Comparison of ENCODE assay signal across 10 mouse cellular contexts in the genomic region with DNA sequence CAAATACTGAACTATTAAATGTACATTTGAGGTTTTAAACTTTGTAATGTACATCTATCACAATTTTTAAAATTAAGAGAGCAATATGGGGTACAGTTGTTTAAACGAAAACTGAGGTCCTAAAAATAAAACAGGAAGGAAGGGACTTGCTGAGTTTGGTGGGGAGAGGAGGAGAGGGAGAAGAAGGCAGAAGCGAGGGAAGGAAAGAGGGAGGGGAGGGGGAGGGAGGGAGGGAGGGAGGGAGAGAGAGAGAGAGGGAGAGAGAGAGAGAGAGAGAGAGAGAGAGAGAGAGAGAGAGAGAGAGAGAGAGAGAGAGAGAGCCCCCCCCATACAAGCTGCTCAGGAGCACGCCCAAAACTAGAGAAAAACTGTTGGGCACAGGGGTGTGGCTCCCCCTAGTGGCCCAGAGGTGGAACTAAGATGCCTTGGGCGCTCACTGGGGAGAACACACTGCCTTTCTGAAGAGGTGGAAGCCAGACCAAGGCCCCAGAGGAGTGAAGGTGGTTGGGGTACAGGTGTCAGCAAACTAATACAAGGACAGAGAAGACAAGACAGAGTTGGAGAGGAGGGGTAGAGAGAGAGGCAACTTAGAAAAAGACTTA. TPM values are rescaled to one million over a fixed set of nuclear protein-coding genes. Genes with fewer than 3 reads are reported as not detected.
DNase-seq lines count a peak whose midpoint lies in the region; ATAC-seq and TF ChIP-seq lines count a peak whose summit lies in the region.
"Had no signal": no experiment of that assay in that cellular context is flagged by ENCODE, and none has a peak within 500 bp of the region (broad histone marks: within the 10 kb centered on the region; RNA-seq: fewer than 3 reads in every experiment).

No protein-coding gene starts in this region.

- intact Hi-C loops in heart, postnatal 10 days (cut with DNase I) = loop anchor here (2.0 to 5.0 kb wide), 2 partner anchors 336 to 454 kb away; no protein-coding TSS in a partner anchor

- no peak overlapping the region for H3K4me3 ChIP-seq in kidney, adult 2 months (ENCODE audit: insufficient read depth, low read depth, low read length)
- H3K4me3 ChIP-seq in kidney, embryonic 15.5 days (replicated peaks) = no peak overlapping the region
- H3K4me3 ChIP-seq in limb, embryonic 14.5 days (replicated peaks; ENCODE audit: low read length) = no peak overlapping the region

- no peak; the same call in 1 of the 2 replicates for ATAC-seq in kidney, embryonic 15.5 days (replicated peaks; ENCODE audit: low FRiP score)
- ATAC-seq in limb, embryonic 14.5 days (ENCODE audit: low FRiP score, low read depth) = no peak

- H3K27ac ChIP-seq in kidney, adult 2 months (ENCODE audit: insufficient read depth, low read depth, low read length) = no peak overlapping the region
- H3K27ac ChIP-seq in kidney, embryonic 15.5 days = no peak overlapping the region
- H3K27ac ChIP-seq in limb, embryonic 14.5 days (replicated peaks; ENCODE audit: low read depth, low read length) = no peak overlapping the region

- no peaks in the 10 kb centered on the region for H3K36me3 ChIP-seq in kidney, adult 2 months (ENCODE audit: control insufficient read depth, insufficient read depth, low read length)
- no peaks in the 10 kb centered on the region for H3K36me3 ChIP-seq in kidney, embryonic 15.5 days
- H3K36me3 ChIP-seq in limb, embryonic 14.5 days (ENCODE audit: control insufficient read depth, insufficient read depth, low read length) = no peaks in the 10 kb centered on the region

- no peaks in the 10 kb centered on the region for H3K4me1 ChIP-seq in kidney, adult 2 months (ENCODE audit: control insufficient read depth, insufficient read depth, low read length)
- H3K4me1 ChIP-seq in kidney, embryonic 15.5 days = peaks cover 11% of the 10 kb centered on the region
- peaks cover 8% of the 10 kb centered on the region for H3K4me1 ChIP-seq in limb, embryonic 14.5 days (ENCODE audit: control insufficient read depth, insufficient read depth, low read length)

- peak; percentile 78 for TF ChIP-seq CTCF in kidney, adult 2 months (conservative IDR thresholded peaks at IDR 0.05; ENCODE audit: insufficient read depth, insufficient read length, low read depth, low read length)

- WGBS in kidney, adult 2 months = 11% methylated on average over 3 of the region's 4 CpGs
- 19% methylated on average over 3 of the region's 4 CpGs for WGBS in kidney, embryonic 15.5 days
- 26% methylated on average over 4 of the region's 4 CpGs for WGBS in limb, embryonic 14.5 days

- peak; percentile 17 for DNase-seq in kidney, adult 2 months
- peak; percentile 47 for DNase-seq in MEL-GATA-1-ER (ENCODE audit: extremely low read depth, low read depth)
- DNase-seq in cerebellum, postnatal 10 days = peak; percentile 59 to 67
- DNase-seq in heart, postnatal 10 days = peak; percentile 54 to 63
- peak; percentile 35 for DNase-seq in limb, embryonic 14.5 days (ENCODE audit: low spot score)
- peak; percentile 60 for DNase-seq in naive thymus-derived CD4-positive, alpha-beta T cell, adult 2 months (ENCODE audit: low read depth)
- DNase-seq in thymus, postnatal 0 days (ENCODE audit: low spot score) = peak; percentile 66

- no peak overlapping the region for H3K9ac ChIP-seq in kidney, embryonic 15.5 days
- H3K9ac ChIP-seq in limb, embryonic 14.5 days (ENCODE audit: low read depth, low read length, severe bottlenecking) = no peak overlapping the region

- H3K4me2 ChIP-seq in kidney, embryonic 15.5 days = no peak overlapping the region
- no peak overlapping the region for H3K4me2 ChIP-seq in limb, embryonic 14.5 days (replicated peaks; ENCODE audit: low read depth, low read length, severe bottlenecking)

- no peak for TF ChIP-seq POLR2A in kidney, adult 2 months (IDR thresholded peaks at IDR 0.05; ENCODE audit: low read depth, low read length)
- TF ChIP-seq POLR2A in limb, embryonic 14.5 days (IDR thresholded peaks at IDR 0.05; ENCODE audit: borderline replicate concordance, extremely low read depth, insufficient read depth, insufficient read length) = no peak

- no peaks in the 10 kb centered on the region for H3K27me3 ChIP-seq in kidney, adult 2 months (replicated peaks; ENCODE audit: control insufficient read depth, insufficient read depth, low read length)
- peaks cover 47% of the 10 kb centered on the region for H3K27me3 ChIP-seq in kidney, embryonic 15.5 days
- H3K27me3 ChIP-seq in limb, embryonic 14.5 days (ENCODE audit: control insufficient read depth, insufficient read depth, low read length) = peaks cover 7% of the 10 kb centered on the region; the same call in 1 of the 2 replicates

- H3K9me3 ChIP-seq in kidney, embryonic 15.5 days (replicated peaks) = no peaks in the 10 kb centered on the region
- H3K9me3 ChIP-seq in limb, embryonic 14.5 days (ENCODE audit: control insufficient read depth, low read length) = no peaks in the 10 kb centered on the region

RNA-seq across cellular contexts. Expression of a gene that starts 3.8 kb away (rescaled TPM):
- polyA plus RNA-seq in kidney, adult 2 months (2012; rRNA removed) = not detected in 2 replicates
- 0.13 and 0.33 TPM in 2 replicates for polyA plus RNA-seq in kidney, embryonic 15.5 days (2015; fragmentation: Nextera tagmentation; extraction: Ambion mirVana)
- under 1 TPM in 1 of 2 experiments, not detected in 1; 0.12 TPM for total RNA-seq in heart, postnatal 10 days (2021)
- 0.06 and 0.14 TPM in 2 replicates for polyA plus RNA-seq in limb, embryonic 14.5 days (2012; rRNA removed)
- not detected in 2 replicates for polyA plus RNA-seq in limb, embryonic 14.5 days (2014; fragmentation: Nextera tagmentation; extraction: Ambion mirVana)
- polyA plus RNA-seq in thymus, postnatal 0 days (2015; fragmentation: Nextera tagmentation; extraction: Ambion mirVana) = not detected in 2 replicates

RNA-seq across cellular contexts. Expression of a gene that starts 6.2 kb away (rescaled TPM):
- not detected in 2 replicates for polyA plus RNA-seq in kidney, adult 2 months (2012; rRNA removed)
- polyA plus RNA-seq in kidney, embryonic 15.5 days (2015; fragmentation: Nextera tagmentation; extraction: Ambion mirVana) = not detected in 2 replicates
- not detected for total RNA-seq in heart, postnatal 10 days (2021)
- polyA plus RNA-seq in limb, embryonic 14.5 days (2012; rRNA removed) = not detected in 2 replicates
- not detected in 2 replicates for polyA plus RNA-seq in limb, embryonic 14.5 days (2014; fragmentation: Nextera tagmentation; extraction: Ambion mirVana)
- not detected in 2 replicates for polyA plus RNA-seq in thymus, postnatal 0 days (2015; fragmentation: Nextera tagmentation; extraction: Ambion mirVana)
- polyA plus RNA-seq: frontal cortex, adult 2 months; neural tube, embryonic 14.5 days had no signal

RNA-seq across cellular contexts. Expression of a gene that starts 20.6 kb away (rescaled TPM):
- polyA plus RNA-seq in kidney, adult 2 months (2012; rRNA removed) = not detected in 2 replicates
- not detected in 2 replicates for polyA plus RNA-seq in kidney, embryonic 15.5 days (2015; fragmentation: Nextera tagmentation; extraction: Ambion mirVana)
- total RNA-seq in heart, postnatal 10 days (2021) = under 1 TPM; 0.52 to 0.79 TPM
- not detected in 2 replicates for polyA plus RNA-seq in limb, embryonic 14.5 days (2012; rRNA removed)
- not detected in 2 replicates for polyA plus RNA-seq in limb, embryonic 14.5 days (2014; fragmentation: Nextera tagmentation; extraction: Ambion mirVana)
- polyA plus RNA-seq in thymus, postnatal 0 days (2015; fragmentation: Nextera tagmentation; extraction: Ambion mirVana) = 0.95 and 1.0 TPM in 2 replicates
- polyA plus RNA-seq: frontal cortex, adult 2 months; neural tube, embryonic 14.5 days had no signal

RNA-seq across cellular contexts. Expression of a gene that starts 22.1 kb away (rescaled TPM):
- not detected in 2 replicates for polyA plus RNA-seq in kidney, adult 2 months (2012; rRNA removed)
- polyA plus RNA-seq in kidney, embryonic 15.5 days (2015; fragmentation: Nextera tagmentation; extraction: Ambion mirVana) = 0.04 TPM in 1 of 2 replicates, not detected in the other
- not detected for total RNA-seq in heart, postnatal 10 days (2021)
- polyA plus RNA-seq in limb, embryonic 14.5 days (2012; rRNA removed) = not detected in 2 replicates
- polyA plus RNA-seq in limb, embryonic 14.5 days (2014; fragmentation: Nextera tagmentation; extraction: Ambion mirVana) = not detected in 2 replicates
- not detected in 2 replicates for polyA plus RNA-seq in thymus, postnatal 0 days (2015; fragmentation: Nextera tagmentation; extraction: Ambion mirVana)
- polyA plus RNA-seq: frontal cortex, adult 2 months; neural tube, embryonic 14.5 days had no signal

RNA-seq across cellular contexts. Expression of a gene that starts 41.6 kb away (rescaled TPM):
- not detected in 2 replicates for polyA plus RNA-seq in kidney, adult 2 months (2012; rRNA removed)
- polyA plus RNA-seq in kidney, embryonic 15.5 days (2015; fragmentation: Nextera tagmentation; extraction: Ambion mirVana) = not detected in 2 replicates
- not detected for total RNA-seq in heart, postnatal 10 days (2021)
- not detected in 2 replicates for polyA plus RNA-seq in limb, embryonic 14.5 days (2012; rRNA removed)
- polyA plus RNA-seq in limb, embryonic 14.5 days (2014; fragmentation: Nextera tagmentation; extraction: Ambion mirVana) = not detected in 2 replicates
- not detected in 2 replicates for polyA plus RNA-seq in thymus, postnatal 0 days (2015; fragmentation: Nextera tagmentation; extraction: Ambion mirVana)
